Mouse (Mus musculus) forelimb bud, embryonic 11.5 days (tissue): ENCODE results near the gene Vps33a.
A peak's percentile ranks its signal among the peaks of the same experiment; 100 is the strongest.

Source experiments
- DNase-seq: peaks from one replicate; pipeline ENCODE4 v3.0.0-alpha.2; 2012; ENCODE audit warnings: low read depth, low spot score

The Vps33a gene

DNA sequence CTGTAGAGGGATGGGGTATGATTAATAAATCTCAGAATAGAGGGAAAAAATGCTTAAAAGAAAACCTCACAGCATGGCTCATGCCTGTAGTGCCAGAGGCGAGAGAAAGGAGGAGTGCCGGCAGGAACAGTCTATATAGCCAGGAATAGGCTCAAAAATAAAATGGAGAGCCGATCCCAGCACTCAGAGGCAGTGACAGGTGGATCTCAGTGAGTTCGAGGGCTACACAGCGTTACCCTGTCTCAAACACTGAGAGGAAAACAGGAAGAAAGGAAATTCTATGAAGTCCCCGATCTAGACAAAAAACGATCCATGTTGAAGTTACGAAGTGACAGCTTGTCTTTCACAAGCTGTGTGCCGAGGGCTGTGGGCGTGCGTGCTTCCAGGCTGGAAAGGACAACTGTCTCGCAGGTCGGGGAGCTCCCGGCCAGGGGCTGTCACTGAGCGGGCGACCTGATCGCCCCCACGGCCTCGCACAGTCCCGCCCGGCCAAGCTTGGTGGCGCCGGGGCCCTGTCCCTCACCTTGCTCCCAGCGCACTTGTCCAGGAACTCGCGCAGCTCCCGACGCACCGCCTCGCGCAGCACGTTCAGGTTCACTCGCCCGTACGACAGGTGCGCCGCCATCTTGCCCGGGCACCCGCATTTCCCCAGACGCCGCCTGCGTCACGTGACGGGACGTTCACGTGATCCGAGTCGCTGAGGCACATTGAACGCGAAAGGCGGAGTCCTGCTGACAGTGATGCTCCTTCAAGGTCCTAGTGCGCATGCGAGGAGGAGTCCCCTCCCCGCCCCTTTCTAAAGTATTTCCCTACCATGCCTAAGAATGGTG lies at the start of gene Vps33a:
TSS of gene Vps33a (minus strand) at position 682 of the 830 bp plus-strand sequence.
- peak; percentile 100 for DNase-seq

DNA sequence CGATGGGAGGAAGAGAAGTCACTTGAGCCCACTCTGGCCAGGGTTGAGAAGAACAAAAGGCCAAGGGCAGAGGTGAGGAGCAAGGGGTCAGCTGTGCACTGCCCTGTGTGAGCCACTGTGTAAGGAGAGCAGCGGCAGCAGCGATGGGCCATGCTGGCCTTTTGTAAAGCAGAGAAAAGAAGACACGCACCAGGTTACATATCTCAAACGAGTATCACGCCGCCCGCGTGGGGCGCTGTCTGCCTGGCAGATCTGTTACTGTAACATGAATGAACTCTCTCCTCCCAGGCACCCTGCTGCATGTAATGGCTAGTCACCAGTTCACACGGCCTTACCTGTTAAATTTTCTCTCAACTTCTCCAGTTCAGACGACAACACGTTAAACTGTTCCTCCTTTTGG lies 49.6 kb upstream of the Vps33a start:
- DNase-seq, result no peak

- DNase-seq, result peak; percentile 34
These were observed 45.7 kb upstream of the Vps33a start for GRCm38 (mm10) chr5:123618558-123618957.

DNA sequence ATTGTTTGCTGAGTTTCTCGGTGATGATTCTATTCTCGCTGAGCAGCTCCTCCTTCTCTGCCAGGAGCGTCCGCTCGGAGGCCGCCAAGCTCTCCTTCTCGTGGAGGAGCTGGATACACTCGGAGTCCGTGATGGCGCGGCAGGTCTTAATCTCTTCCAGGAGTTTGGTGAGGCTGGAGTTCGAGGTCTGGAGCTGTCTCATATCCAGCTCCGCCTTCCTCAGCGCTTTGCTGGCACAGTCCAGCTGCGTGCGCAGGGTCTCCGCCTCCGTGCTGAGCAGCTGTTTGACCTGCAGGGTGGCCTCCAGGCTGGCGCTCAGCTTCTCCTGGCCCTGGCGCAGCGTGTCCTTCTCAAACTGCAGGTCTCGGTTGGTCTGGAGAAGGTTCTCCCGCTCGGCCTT lies 41.4 kb upstream of the Vps33a start:
- DNase-seq, result no peak

GRCm38 (mm10) chr5:123609843-123610242 lies 37.0 kb upstream of the Vps33a start:
- DNase-seq, result peak; percentile 57

DNA sequence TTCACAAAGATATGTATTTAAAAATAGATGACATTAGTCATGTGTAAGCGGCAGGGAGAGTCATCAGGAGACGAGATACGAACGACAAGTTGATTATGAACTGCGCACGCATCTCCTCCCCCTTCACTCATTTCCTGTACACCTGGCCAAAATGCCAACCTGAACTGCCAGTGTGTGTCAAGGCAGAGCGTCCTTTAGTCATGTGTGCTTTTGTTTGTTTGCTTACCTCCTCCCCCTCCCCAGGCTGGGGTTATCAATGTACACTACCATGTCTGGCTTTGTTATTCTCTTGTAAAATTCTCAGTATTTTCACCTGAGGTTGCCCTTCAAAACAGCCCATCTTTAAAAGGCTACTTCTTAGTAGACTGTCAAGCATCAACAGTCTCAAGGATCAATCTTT lies 36.6 kb upstream of the Vps33a start:
- no peak for DNase-seq

- no peak for DNase-seq
These were observed 34.4 kb upstream of the Vps33a start for GRCm38 (mm10) chr5:123607211-123607669.

GRCm38 (mm10) chr5:123603496-123603895 lies 30.7 kb upstream of the Vps33a start:
- DNase-seq, result no peak

- no peak for DNase-seq
These were observed 29.3 kb upstream of the Vps33a start for GRCm38 (mm10) chr5:123602174-123602573.

DNA sequence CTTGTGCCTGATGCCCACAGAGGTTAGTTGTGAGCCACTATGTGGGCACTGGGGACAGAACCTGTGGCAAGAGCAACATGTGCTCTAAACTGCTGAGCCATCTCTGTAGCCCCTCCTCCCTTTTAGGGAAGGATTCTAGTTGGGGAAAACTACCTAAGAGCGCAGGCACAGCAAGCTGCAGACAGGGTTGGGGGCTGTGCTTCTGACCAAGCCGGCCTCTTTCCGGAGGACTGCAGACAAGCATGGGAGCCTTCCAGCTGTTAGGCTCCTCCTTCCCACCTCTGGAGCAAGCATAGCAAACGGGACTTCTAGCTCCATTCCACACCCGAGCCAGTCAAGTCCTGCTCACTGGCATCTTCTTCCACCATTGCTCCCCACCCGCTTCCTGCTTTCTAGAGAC lies 26.5 kb upstream of the Vps33a start:
- no peak for DNase-seq

DNA sequence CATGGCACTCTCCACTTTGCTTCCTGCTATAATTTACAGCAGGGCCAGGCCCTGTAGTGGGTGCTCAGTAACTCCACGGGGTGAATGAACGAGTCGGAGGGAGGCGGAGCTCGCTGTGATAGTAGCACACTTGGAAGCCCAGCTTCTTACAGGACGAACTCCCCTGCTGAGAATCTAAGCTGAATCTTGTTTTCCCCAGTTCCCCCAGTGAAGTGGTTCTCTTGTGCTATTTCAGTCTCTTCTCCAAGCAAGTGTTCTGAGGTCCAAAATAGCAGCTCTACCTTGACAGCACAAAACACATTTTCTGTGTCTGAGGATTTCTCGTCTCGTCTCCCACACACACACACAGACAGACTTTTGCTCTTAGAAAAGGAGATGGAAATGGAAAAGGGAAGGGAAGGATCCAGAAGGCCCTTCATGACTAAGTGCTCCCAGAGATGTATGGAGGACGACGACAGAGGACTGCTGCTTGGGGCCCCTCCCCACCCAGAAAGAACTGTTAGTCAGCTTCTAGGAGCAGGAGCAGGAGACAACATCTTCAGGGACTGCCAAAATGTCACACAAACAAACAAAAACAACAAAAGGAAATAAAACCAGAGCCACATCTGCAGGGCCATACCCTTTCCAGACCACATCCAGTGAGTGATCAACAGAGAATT lies 20.9 kb upstream of the Vps33a start:
- DNase-seq, result no peak

DNA sequence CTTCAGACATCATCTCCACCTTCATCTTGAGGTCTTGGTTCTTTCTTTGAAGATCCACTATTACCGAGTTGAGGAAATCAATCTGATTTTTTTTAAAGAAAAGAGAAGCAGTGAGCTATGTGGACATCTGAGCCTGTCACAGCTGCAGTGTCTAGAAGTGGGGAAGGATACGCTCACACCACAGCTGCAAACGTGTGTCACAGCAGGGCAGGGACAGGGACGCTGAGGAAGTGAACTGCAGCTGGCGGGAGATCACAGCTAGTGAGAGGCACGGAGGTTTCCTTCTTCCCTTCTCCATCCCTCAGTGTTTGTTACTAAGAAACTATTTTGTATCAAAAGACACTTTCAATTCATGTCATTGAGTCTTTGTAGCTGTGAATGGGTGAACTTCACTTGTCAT lies 7.2 kb upstream of the Vps33a start:
- DNase-seq, result no peak

DNA sequence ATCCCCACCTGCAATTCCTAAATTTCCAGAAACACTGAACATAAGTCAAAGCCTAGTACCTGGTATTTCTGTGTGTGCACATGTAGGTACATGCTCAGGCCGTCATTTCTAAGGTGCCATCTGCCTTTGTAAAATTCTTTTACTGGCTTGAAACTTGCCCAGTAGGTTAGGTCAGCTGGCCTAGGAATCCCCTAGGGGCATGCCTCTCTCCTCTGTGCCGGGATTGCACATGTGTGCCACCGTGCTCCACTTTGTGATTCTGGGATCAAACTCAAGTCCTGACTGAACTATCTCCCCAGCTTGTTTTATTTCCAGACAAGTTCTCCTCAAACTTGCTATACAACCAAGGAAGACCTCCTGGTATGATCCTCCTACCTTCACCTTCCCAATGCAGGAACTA lies 3.9 kb upstream of the Vps33a start:
- no peak for DNase-seq

- no peak for DNase-seq
These were observed 524 bp upstream of the Vps33a start for GRCm38 (mm10) chr5:123573362-123573761.

DNA sequence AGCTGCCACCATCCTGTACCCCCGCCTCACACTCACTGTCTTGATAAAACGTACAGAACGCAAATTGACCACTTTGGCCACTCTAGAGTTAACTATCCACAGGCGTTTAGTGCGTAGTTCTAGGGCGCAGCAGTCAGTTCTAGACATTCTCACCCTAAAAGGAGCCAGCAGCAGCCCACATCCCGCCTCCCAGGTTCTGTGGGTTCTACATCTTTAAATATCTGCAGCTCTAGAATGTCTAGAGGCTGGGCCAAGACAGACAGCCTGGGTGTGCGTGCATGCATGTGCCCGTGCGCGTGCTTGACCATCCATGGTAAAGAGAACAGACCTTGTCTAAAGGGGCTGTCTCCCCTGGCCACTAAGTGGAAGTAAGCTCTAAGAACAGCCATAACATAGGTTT lies 11.7 kb downstream of the Vps33a start:
- no peak for DNase-seq

GRCm38 (mm10) chr5:123559588-123559987 lies 13.2 kb downstream of the Vps33a start:
- DNase-seq, result no peak

DNA sequence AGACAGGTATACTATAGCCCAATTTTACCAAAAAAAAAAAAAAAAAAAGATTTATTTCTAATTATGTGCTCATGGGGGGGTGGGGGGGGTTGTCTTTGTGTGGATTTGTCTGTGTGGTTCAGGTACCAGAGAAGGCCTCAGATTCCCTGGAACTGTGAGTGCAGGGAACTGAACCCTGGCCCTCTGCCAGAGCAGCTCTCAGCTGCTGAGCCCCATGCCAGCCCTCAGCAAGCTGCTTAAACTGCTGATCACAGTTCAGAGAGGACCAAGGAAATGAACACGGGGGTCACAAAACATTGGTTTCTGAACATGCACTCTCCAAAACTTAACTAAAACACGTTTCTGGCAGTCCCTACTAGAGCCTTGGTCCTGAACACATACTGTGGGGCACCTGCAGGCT lies 16.4 kb downstream of the Vps33a start:
- no peak for DNase-seq

- DNase-seq, result no peak
These were observed 17.1 kb downstream of the Vps33a start for GRCm38 (mm10) chr5:123555693-123556092.

- no peak for DNase-seq
These were observed 39.0 kb downstream of the Vps33a start for GRCm38 (mm10) chr5:123533801-123534200.

DNA sequence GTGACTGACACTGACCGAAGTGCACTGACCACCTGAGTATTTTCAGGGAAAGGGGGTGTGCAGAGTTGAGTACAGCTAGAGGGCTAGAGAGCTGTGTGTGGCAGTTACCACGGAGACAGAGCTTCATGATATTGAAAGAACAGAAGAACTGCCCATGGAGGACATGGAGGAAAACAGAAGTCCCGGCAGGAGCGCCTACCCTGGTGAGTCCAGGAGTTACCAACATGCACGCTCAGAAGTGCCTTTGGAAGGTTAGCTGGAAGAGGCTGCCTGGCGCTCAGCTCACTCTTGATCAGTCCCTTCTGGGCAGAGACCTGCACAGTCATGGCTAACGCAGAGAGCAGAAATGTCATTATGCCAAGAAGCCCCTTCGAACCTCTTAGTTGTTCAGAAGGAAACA lies 42.8 kb downstream of the Vps33a start:
- no peak for DNase-seq

GRCm38 (mm10) chr5:123528641-123529040 lies 44.2 kb downstream of the Vps33a start:
- no peak for DNase-seq

DNA sequence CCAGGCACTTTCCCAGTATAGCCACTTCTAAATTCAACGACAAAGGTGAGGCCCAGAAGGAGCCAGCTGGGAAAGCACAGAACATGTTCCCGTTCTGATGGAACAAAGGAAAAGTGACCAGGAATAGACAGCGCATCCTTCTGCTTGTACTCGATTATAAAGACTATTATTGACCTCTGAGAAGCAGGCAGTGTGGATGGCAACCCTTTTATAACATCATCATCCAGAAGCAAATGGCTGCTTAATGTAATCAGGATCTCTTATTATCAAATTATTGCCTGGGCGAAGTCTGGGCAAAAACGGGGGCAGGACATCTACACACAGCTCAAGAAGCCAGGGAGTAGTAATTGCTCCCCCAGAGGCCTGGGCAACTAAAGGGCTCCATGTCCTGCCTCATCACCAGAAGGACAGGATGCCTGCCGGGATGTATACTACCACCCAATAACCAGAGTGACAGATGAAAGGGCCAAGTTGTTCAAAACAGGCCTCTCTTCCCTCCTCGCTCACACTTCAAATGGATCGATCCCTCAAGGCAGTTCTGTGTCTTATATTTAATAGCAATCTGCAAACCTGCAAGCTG lies 46.8 kb downstream of the Vps33a start:
- no peak for DNase-seq

GRCm38 (mm10) chr5:123525281-123525680 lies 47.6 kb downstream of the Vps33a start, which contains the start of gene Gm49027:
Gm49027 (minus strand) TSS chr5:123525488.
- DNase-seq, result no peak
